ENCODE assay signal across 20 mouse cellular contexts in genomic region chr11:101647093-101647492, GRCm38 (mm10). TPM values are rescaled to one million over a fixed set of nuclear protein-coding genes. Genes with fewer than 3 reads are reported as not detected.
A peak's percentile ranks its signal among the peaks of the same experiment; 100 is the strongest.
ATAC-seq and TF ChIP-seq lines count a peak whose summit lies in the region.
"Not testable (repeated sequence)": the region's sequence is repeated elsewhere in the genome, so short reads cannot be mapped to it uniquely, and the experiment has no call there.
"Had no signal": no experiment of that assay in that cellular context is flagged by ENCODE, and none has a peak within 500 bp of the region (broad histone marks: within the 10 kb centered on the region; RNA-seq: fewer than 3 reads in every experiment).

No protein-coding gene starts in this region.

- H3K36me3 ChIP-seq in embryonic facial prominence, embryonic 12.5 days; hindbrain, embryonic 13.5 days; hindbrain, embryonic 15.5 days; intestine, postnatal 0 days (ENCODE audit: control insufficient read depth, insufficient read depth); lung, embryonic 15.5 days; midbrain, embryonic 15.5 days (replicated peaks); neural tube, embryonic 15.5 days: not testable (repeated sequence)

- H3K27ac ChIP-seq in embryonic facial prominence, embryonic 12.5 days; intestine, postnatal 0 days (ENCODE audit: low read depth, low read length): not testable (repeated sequence)
- peak overlapping the region; percentile 95; the same call in 1 of the 2 replicates for H3K27ac ChIP-seq in hindbrain, embryonic 13.5 days
- 0 out of 2 replicates have a peak overlapping the region, but pooled peaks have one; percentile 89 for H3K27ac ChIP-seq in hindbrain, embryonic 15.5 days (replicated peaks)
- H3K27ac ChIP-seq in lung, embryonic 15.5 days = 0 out of 2 replicates have a peak overlapping the region, but pooled peaks have one; percentile 87
- peak overlapping the region; percentile 93 for H3K27ac ChIP-seq in midbrain, embryonic 15.5 days
- peak overlapping the region; percentile 95; the same call in 1 of the 2 replicates for H3K27ac ChIP-seq in neural tube, embryonic 15.5 days (replicated peaks)

- H3K4me1 ChIP-seq in embryonic facial prominence, embryonic 12.5 days; hindbrain, embryonic 13.5 days (replicated peaks); intestine, postnatal 0 days (replicated peaks; ENCODE audit: control insufficient read depth, insufficient read depth, low read length); neural tube, embryonic 15.5 days: not testable (repeated sequence)
- peaks cover 14% of the 10 kb centered on the region for H3K4me1 ChIP-seq in hindbrain, embryonic 15.5 days (replicated peaks)
- peaks cover 17% of the 10 kb centered on the region for H3K4me1 ChIP-seq in lung, embryonic 15.5 days
- H3K4me1 ChIP-seq in midbrain, embryonic 15.5 days = peaks cover 12% of the 10 kb centered on the region

- H3K9me3 ChIP-seq in embryonic facial prominence, embryonic 12.5 days; hindbrain, embryonic 13.5 days; hindbrain, embryonic 15.5 days; intestine, postnatal 0 days (ENCODE audit: control insufficient read depth); lung, embryonic 15.5 days; midbrain, embryonic 15.5 days; neural tube, embryonic 15.5 days (replicated peaks): not testable (repeated sequence)

- ATAC-seq in embryonic facial prominence, embryonic 12.5 days (ENCODE audit: insufficient number of reproducible peaks, insufficient read depth, low FRiP score, low TSS enrichment); hindbrain, embryonic 13.5 days (ENCODE audit: low FRiP score); hindbrain, embryonic 15.5 days (ENCODE audit: low FRiP score, low read depth); intestine, postnatal 0 days; lung, embryonic 15.5 days (ENCODE audit: borderline replicate concordance, extremely low read depth, low FRiP score, low TSS enrichment); midbrain, embryonic 15.5 days (replicated peaks); neural tube, embryonic 15.5 days (ENCODE audit: low FRiP score): not testable (repeated sequence)

- not testable (repeated sequence) for H3K4me2 ChIP-seq in embryonic facial prominence, embryonic 12.5 days (replicated peaks); hindbrain, embryonic 13.5 days; hindbrain, embryonic 15.5 days; intestine, postnatal 0 days (replicated peaks; ENCODE audit: low read depth); lung, embryonic 15.5 days; midbrain, embryonic 15.5 days; neural tube, embryonic 15.5 days

- H3K4me3 ChIP-seq in embryonic facial prominence, embryonic 12.5 days; hindbrain, embryonic 13.5 days; hindbrain, embryonic 15.5 days; intestine, postnatal 0 days (ENCODE audit: low read depth, low read length); lung, embryonic 15.5 days; midbrain, embryonic 15.5 days; neural tube, embryonic 15.5 days (replicated peaks): not testable (repeated sequence)

- WGBS in embryonic facial prominence, embryonic 12.5 days = 94% methylated on average over 10 of the region's 10 CpGs
- WGBS in hindbrain, embryonic 13.5 days = 95% methylated on average over 10 of the region's 10 CpGs
- 94% methylated on average over 10 of the region's 10 CpGs for WGBS in hindbrain, embryonic 15.5 days
- WGBS in intestine, postnatal 0 days = 91% methylated on average over 10 of the region's 10 CpGs
- WGBS in lung, embryonic 15.5 days = 91% methylated on average over 10 of the region's 10 CpGs
- 93% methylated on average over 10 of the region's 10 CpGs for WGBS in midbrain, embryonic 15.5 days
- WGBS in neural tube, embryonic 15.5 days = 95% methylated on average over 10 of the region's 10 CpGs

- not testable (repeated sequence) for H3K27me3 ChIP-seq in embryonic facial prominence, embryonic 12.5 days; hindbrain, embryonic 13.5 days; hindbrain, embryonic 15.5 days; intestine, postnatal 0 days (replicated peaks; ENCODE audit: control insufficient read depth, insufficient read depth, low read length); lung, embryonic 15.5 days; midbrain, embryonic 15.5 days (replicated peaks); neural tube, embryonic 15.5 days (replicated peaks)

- H3K9ac ChIP-seq in embryonic facial prominence, embryonic 12.5 days = 0 out of 2 replicates have a peak overlapping the region, but pooled peaks have one; percentile 40
- not testable (repeated sequence) for H3K9ac ChIP-seq in hindbrain, embryonic 13.5 days; hindbrain, embryonic 15.5 days; intestine, postnatal 0 days (ENCODE audit: low read depth, low read length); lung, embryonic 15.5 days; midbrain, embryonic 15.5 days; neural tube, embryonic 15.5 days (replicated peaks)

- TF ChIP-seq CTCF in intestine, postnatal 0 days (IDR thresholded peaks at IDR 0.05; ENCODE audit: low read depth) = 0 out of 2 replicates have a peak, but pooled peaks have one; percentile 9

RNA-seq across cellular contexts. Expression of gene Arl4d, which starts 18.2 kb away (rescaled TPM):
- polyA plus RNA-seq in embryonic facial prominence, embryonic 12.5 days (2016; fragmentation: Nextera tagmentation; extraction: Ambion mirVana) = 3.9 and 5.2 TPM in 2 replicates
- 8.0 and 10.7 TPM in 2 replicates for polyA plus RNA-seq in hindbrain, embryonic 13.5 days (2015; fragmentation: Nextera tagmentation; extraction: Ambion mirVana)
- polyA plus RNA-seq in hindbrain, embryonic 15.5 days (2015; fragmentation: Nextera tagmentation; extraction: Ambion mirVana) = 5.6 and 7.6 TPM in 2 replicates
- 6.3 and 7.8 TPM in 2 replicates for polyA plus RNA-seq in intestine, postnatal 0 days (2015; fragmentation: Nextera tagmentation; extraction: Ambion mirVana)
- polyA plus RNA-seq in lung, embryonic 15.5 days (2015; fragmentation: Nextera tagmentation; extraction: Ambion mirVana) = 4.4 and 4.9 TPM in 2 replicates
- polyA plus RNA-seq in midbrain, embryonic 15.5 days (2015; fragmentation: Nextera tagmentation; extraction: Ambion mirVana) = 5.0 and 7.8 TPM in 2 replicates
- 8.1 and 9.1 TPM in 2 replicates for polyA plus RNA-seq in neural tube, embryonic 15.5 days (2015; fragmentation: Nextera tagmentation; extraction: Ambion mirVana)

RNA-seq across cellular contexts. Expression of gene Rdm1, which starts 20.1 kb away (rescaled TPM):
- 44.1 and 51.1 TPM in 2 replicates for polyA plus RNA-seq in embryonic facial prominence, embryonic 12.5 days (2016; fragmentation: Nextera tagmentation; extraction: Ambion mirVana)
- 15.5 and 18.9 TPM in 2 replicates for polyA plus RNA-seq in hindbrain, embryonic 13.5 days (2015; fragmentation: Nextera tagmentation; extraction: Ambion mirVana)
- 17.9 and 19.8 TPM in 2 replicates for polyA plus RNA-seq in hindbrain, embryonic 15.5 days (2015; fragmentation: Nextera tagmentation; extraction: Ambion mirVana)
- 13.3 and 15.3 TPM in 2 replicates for polyA plus RNA-seq in intestine, postnatal 0 days (2015; fragmentation: Nextera tagmentation; extraction: Ambion mirVana)
- 46.5 and 49.8 TPM in 2 replicates for polyA plus RNA-seq in lung, embryonic 15.5 days (2015; fragmentation: Nextera tagmentation; extraction: Ambion mirVana)
- 11.1 and 13.2 TPM in 2 replicates for polyA plus RNA-seq in midbrain, embryonic 15.5 days (2015; fragmentation: Nextera tagmentation; extraction: Ambion mirVana)
- polyA plus RNA-seq in neural tube, embryonic 15.5 days (2015; fragmentation: Nextera tagmentation; extraction: Ambion mirVana) = 14.1 and 19.8 TPM in 2 replicates

RNA-seq across cellular contexts. Expression of gene Gm11634, which starts 48.0 kb away (rescaled TPM):
- polyA plus RNA-seq in embryonic facial prominence, embryonic 12.5 days (2016; fragmentation: Nextera tagmentation; extraction: Ambion mirVana) = not detected in 2 replicates
- polyA plus RNA-seq in hindbrain, embryonic 13.5 days (2015; fragmentation: Nextera tagmentation; extraction: Ambion mirVana) = not detected in 2 replicates
- not detected in 2 replicates for polyA plus RNA-seq in hindbrain, embryonic 15.5 days (2015; fragmentation: Nextera tagmentation; extraction: Ambion mirVana)
- polyA plus RNA-seq in intestine, postnatal 0 days (2015; fragmentation: Nextera tagmentation; extraction: Ambion mirVana) = 0.27 and 0.37 TPM in 2 replicates
- polyA plus RNA-seq in lung, embryonic 15.5 days (2015; fragmentation: Nextera tagmentation; extraction: Ambion mirVana) = not detected in 2 replicates
- not detected in 2 replicates for polyA plus RNA-seq in midbrain, embryonic 15.5 days (2015; fragmentation: Nextera tagmentation; extraction: Ambion mirVana)
- not detected in 2 replicates for polyA plus RNA-seq in neural tube, embryonic 15.5 days (2015; fragmentation: Nextera tagmentation; extraction: Ambion mirVana)
- polyA plus RNA-seq: activated CD4-positive, CD25-positive, alpha-beta regulatory T cell, adult 4 months; C2C12; cerebellum, adult 2 months; cortical plate, adult 2 months; embryonic facial prominence, embryonic 10.5 days; embryonic facial prominence, embryonic 13.5 days; embryonic facial prominence, embryonic 15.5 days; erythroblast, embryonic 14.5 days; forebrain, embryonic 10.5 days; forebrain, embryonic 12.5 days; forebrain, embryonic 14.5 days; forebrain, embryonic 16.5 days; Patski had no signal
